Mouse (Mus musculus) cerebellum, adult 2 months (tissue): ENCODE results near the gene Pmch.

Experiments
- CTCF ChIP-seq: fragments of 200-500 bp; IDR thresholded peaks from 2 replicates; pipeline ENCODE4 v1.5.1; 2011; ENCODE audit warnings: low read depth, mild to moderate bottlenecking, control low read depth, low read length, moderate library complexity, borderline replicate concordance; ENCODE audit not compliant: insufficient read depth
- POLR2A ChIP-seq: fragments of 200-500 bp; IDR thresholded peaks from 2 replicates; pipeline ENCODE4 v1.6.1; 2011; ENCODE audit warnings: low read length, control low read depth, borderline replicate concordance; ENCODE audit not compliant: insufficient read depth

DNA sequence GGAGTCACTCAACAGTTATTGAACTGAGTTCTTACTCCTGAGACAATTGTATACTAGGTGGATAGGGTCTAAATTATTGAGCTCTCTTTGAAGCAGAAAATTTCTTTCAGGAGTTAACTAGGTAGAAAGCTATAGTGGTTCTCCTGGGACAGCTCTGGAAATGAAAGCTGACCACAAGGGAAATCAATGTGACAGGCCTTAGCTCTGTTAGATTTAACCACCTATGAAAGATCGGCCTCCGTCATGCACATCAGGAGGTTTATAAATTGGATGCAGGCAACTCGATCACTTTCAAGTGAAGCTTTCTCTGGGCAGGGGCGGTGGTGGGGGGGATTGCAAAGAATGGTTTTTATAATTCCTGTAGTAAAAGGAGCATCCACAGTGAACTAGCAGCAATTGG is 27.4 kb upstream of the Pmch start:
- no peak for TF ChIP-seq CTCF
- TF ChIP-seq POLR2A: no peak
